Mouse (Mus musculus) embryonic facial prominence, embryonic 10.5 days (tissue): ENCODE data around the gene Erich4. TPM values are rescaled to one million over a fixed set of nuclear protein-coding genes. Genes with fewer than 3 reads are reported as not detected.

Source experiments
- DNase-seq: peaks from one replicate; pipeline ENCODE4 v3.0.0-alpha.2; 2017; ENCODE audit warnings: low spot score
- H3K27ac ChIP-seq: fragments of 300-500 bp; sonication (generic); replicated peaks from 2 replicates; pipeline ENCODE4 v1.5.1; 2016; ENCODE audit warnings: mild to moderate bottlenecking
- H3K27me3 ChIP-seq: fragments of 300-500 bp; sonication (generic); replicated peaks from 2 replicates; pipeline ENCODE4 v1.6.1; 2016; ENCODE audit warnings: low read depth, mild to moderate bottlenecking; ENCODE audit not compliant: poor library complexity, severe bottlenecking
- H3K36me3 ChIP-seq: fragments of 300-500 bp; sonication (generic); replicated peaks from 2 replicates; pipeline ENCODE4 v1.6.1; 2016; ENCODE audit warnings: mild to moderate bottlenecking, moderate library complexity
- H3K4me1 ChIP-seq: fragments of 300-500 bp; sonication (generic); 2 replicates; pipeline ENCODE4 v1.6.1; 2016
- H3K4me3 ChIP-seq: fragments of 300-500 bp; sonication (generic); 2 replicates; pipeline ENCODE4 v1.5.1; 2016; ENCODE audit warnings: mild to moderate bottlenecking, moderate library complexity
- H3K9me3 ChIP-seq: fragments of 300-500 bp; sonication (generic); 2 replicates; pipeline ENCODE4 v1.6.1; 2016; ENCODE audit warnings: mild to moderate bottlenecking
- WGBS: fragments of 180-500 bp; shearing (Covaris S2); methylation state at CpG from one replicate; pipeline ENCODE4 v1.1.7; 2016; 5-methylcytosine and 5-hydroxymethylcytosine counted together
- polyA plus RNA-seq: library from polyadenylated mRNA; unstranded; fragments of >200 nt; fragmentation: Nextera tagmentation; extraction: Ambion mirVana; gene quantifications from 2 replicates; pipeline ENCODE4 v1.2.1, GENCODE M21; 2016

Erich4 gene
- polyA plus RNA-seq, 1 experiment from 2014 or later = not detected

GRCm38 (mm10) chr7:25637099-25637498 lies 21.4 kb upstream of the Erich4 start:
- 88% methylated on average over 5 of the region's 5 CpGs for WGBS
- no peaks in the 10 kb centered on the region for H3K27me3 ChIP-seq
- DNase-seq = no peak
- H3K27ac ChIP-seq = no peak overlapping the region
- no peaks in the 10 kb centered on the region for H3K9me3 ChIP-seq
- peaks cover 61% of the 10 kb centered on the region for H3K36me3 ChIP-seq
- H3K4me3 ChIP-seq = no peak overlapping the region
- no peaks in the 10 kb centered on the region for H3K4me1 ChIP-seq

- WGBS = 73% methylated on average over 3 of the region's 3 CpGs
- H3K4me3 ChIP-seq = no peak overlapping the region
- no peaks in the 10 kb centered on the region for H3K4me1 ChIP-seq
- peaks cover 65% of the 10 kb centered on the region for H3K36me3 ChIP-seq
- H3K27ac ChIP-seq = no peak overlapping the region
- no peak for DNase-seq
- H3K27me3 ChIP-seq = no peaks in the 10 kb centered on the region
- H3K9me3 ChIP-seq = no peaks in the 10 kb centered on the region
These were observed 20.7 kb upstream of the Erich4 start for GRCm38 (mm10) chr7:25636373-25636772.

DNA sequence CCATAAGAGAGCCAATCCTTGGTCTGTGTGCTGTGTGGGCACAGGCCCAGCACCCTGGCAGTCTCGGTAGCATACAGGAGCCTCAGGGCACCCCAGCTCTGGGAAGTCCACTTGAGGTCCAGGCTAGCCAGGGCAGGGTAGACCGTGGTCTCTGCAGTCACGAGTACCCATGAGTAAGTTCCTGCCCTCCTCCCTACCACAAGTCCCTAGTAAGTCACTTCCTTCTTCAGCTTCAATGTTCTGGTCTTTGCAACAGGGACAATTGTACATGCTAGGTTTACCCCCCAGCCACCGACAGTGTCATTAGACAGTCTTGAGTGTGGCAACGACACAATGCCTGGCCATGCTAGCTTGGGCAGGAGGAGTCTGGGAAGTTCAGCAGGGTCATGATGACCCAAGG lies 17.0 kb upstream of the Erich4 start:
- Histone ChIP-seq H3K36me3 (peaks cover 69% of the 10 kb centered on the region), H3K27me3 (peaks cover 17% of the 10 kb centered on the region), H3K4me1 (peaks cover 5% of the 10 kb centered on the region), H3K9me3 (no peaks in the 10 kb centered on the region), H3K27ac (no peak overlapping the region), H3K4me3 (no peak overlapping the region)
- no peak for DNase-seq
- 94% methylated on average over 5 of the region's 5 CpGs for WGBS

DNA sequence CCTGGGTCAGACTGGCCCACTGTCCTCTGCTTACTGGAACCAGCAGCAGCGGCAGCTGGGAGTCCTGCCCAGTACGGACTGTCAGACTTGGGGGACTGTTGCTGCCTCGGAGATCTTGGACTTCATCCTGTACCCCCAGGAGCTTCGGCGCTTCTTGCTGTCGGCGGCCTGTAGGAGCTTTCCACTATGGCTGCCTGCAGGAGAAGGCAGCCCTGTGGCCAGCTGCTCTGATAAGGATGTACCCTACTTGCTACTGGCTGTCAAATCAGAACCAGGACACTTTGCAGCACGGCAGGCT lies 12.6 kb upstream of the Erich4 start:
- WGBS = 61% methylated on average over 8 of the region's 8 CpGs
- peak overlapping the region; percentile 48; the same call in 1 of the 2 replicates for H3K4me3 ChIP-seq
- H3K36me3 ChIP-seq = peaks cover 65% of the 10 kb centered on the region
- H3K9me3 ChIP-seq = no peaks in the 10 kb centered on the region
- peaks cover 33% of the 10 kb centered on the region for H3K27me3 ChIP-seq
- peaks cover 20% of the 10 kb centered on the region for H3K4me1 ChIP-seq
- DNase-seq = no peak
- H3K27ac ChIP-seq = no peak overlapping the region

DNA sequence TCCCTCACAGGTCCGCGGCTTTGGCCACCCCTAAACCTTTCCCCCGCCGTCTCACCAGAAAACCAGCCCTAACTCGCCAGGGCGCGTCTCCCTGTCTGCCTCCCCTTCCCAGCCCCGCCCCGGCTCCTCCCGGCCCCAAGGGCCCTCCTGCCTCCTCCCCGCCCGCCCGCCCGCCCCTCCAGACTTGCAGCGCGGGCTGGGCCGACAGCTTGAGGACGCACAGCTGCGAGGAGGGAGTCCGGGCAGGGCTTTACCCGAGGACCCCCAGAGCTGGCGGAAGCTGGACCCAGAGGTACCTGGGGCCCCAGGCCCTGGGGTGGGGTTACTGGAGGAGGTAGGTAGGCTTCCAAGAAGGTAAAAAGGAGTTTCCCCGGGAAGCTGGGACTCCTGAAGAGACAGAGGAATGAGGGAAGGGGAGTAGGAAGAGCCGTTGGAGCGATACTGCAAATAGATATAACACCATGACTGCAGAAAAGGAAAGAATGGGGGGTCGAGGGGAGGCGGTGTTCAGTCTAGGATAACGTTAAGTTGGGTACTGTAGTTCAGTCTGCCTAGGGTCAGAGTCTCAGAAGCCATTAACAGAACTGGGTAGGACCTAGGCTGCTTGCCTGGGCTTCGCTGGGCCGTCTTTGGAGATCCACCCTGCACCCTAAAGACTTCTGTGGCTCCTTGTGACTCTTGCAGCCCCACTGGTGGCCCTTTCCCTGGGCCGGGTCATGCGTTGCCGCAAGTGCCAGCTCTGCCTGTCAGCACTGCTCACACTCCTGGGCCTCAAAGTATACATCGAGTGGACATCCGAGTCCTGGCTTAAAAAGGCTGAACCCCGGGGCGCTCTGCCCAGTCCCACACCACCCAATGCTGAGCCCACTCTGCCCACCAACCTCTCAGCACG lies 12.0 kb upstream of the Erich4 start:
- Histone ChIP-seq H3K9me3 (no peaks in the 10 kb centered on the region), H3K27me3 (peaks cover 33% of the 10 kb centered on the region), H3K4me1 (peaks cover 20% of the 10 kb centered on the region), H3K36me3 (peaks cover 65% of the 10 kb centered on the region), H3K27ac (peak overlapping the region; percentile 48), H3K4me3 (peak overlapping the region; percentile 48)
- 18% methylated on average over 38 of the region's 38 CpGs for WGBS
- DNase-seq = peak; percentile 75

- Histone ChIP-seq H3K27me3 (peaks cover 33% of the 10 kb centered on the region), H3K4me1 (peaks cover 20% of the 10 kb centered on the region), H3K36me3 (peaks cover 67% of the 10 kb centered on the region), H3K4me3 (peak within 1 kb of the TSS; percentile 48), H3K27ac (peak within 1 kb of the TSS; percentile 48), H3K9me3 (no peaks in the 10 kb centered on the region)
- 21% methylated on average over 29 of the region's 29 CpGs for WGBS
- no peak for DNase-seq
These were observed 11.1 kb upstream of the Erich4 start, which contains the start of gene B3gnt8 for GRCm38 (mm10) chr7:25626509-25627430. B3gnt8 (plus strand) TSS chr7:25626654.

DNA sequence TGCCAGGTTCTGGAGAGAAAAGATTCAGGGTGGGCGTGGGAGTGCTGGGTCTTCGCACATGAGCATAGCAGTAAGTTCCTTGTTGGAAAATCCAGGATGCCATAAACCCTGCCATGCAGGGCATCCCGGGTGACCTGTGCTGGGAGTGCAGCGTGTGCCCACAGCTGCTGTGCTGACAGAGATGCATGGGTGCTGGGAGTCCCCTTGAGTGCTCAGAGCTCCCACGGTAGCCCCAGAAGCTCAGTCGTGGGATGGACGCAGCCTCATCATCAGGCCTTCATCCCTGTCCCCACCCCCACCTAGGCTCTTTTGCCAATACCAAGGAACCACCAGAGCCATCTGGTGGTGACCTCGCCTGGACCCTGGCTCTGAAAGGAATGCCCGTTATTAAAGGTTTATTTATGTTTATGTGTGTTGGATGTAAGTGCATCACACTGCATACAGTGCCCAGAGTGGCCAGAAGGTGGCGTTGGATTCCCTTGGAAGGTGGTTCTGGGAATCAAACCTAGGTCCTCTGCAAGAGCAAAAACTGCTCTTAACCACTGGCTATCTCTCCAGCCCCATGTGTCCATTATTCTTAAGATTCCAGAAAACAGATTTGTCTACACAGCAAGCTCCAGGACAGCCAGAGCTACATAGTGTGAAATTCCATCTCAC lies 10.0 kb upstream of the Erich4 start:
- DNase-seq = no peak
- WGBS = 76% methylated on average over 10 of the region's 10 CpGs
- peaks cover 20% of the 10 kb centered on the region for H3K4me1 ChIP-seq
- no peaks in the 10 kb centered on the region for H3K9me3 ChIP-seq
- H3K36me3 ChIP-seq = peaks cover 66% of the 10 kb centered on the region
- H3K27me3 ChIP-seq = peaks cover 33% of the 10 kb centered on the region
- no peak overlapping the region for H3K27ac ChIP-seq
- no peak overlapping the region for H3K4me3 ChIP-seq

- H3K36me3 ChIP-seq = peaks cover 57% of the 10 kb centered on the region
- WGBS = 82% methylated on average over 5 of the region's 5 CpGs
- H3K27ac ChIP-seq = no peak overlapping the region
These were observed 9.2 kb upstream of the Erich4 start for GRCm38 (mm10) chr7:25624851-25625250.

GRCm38 (mm10) chr7:25623857-25624370 lies 8.2 kb upstream of the Erich4 start:
- no peaks in the 10 kb centered on the region for H3K9me3 ChIP-seq
- no peak overlapping the region for H3K4me3 ChIP-seq
- no peak overlapping the region for H3K27ac ChIP-seq
- 92% methylated on average over 11 of the region's 11 CpGs for WGBS
- no peak for DNase-seq
- peaks cover 27% of the 10 kb centered on the region for H3K4me1 ChIP-seq
- peaks cover 29% of the 10 kb centered on the region for H3K27me3 ChIP-seq
- H3K36me3 ChIP-seq = peaks cover 51% of the 10 kb centered on the region

More at GRCm38 (mm10) chr7:25624851-25625250, 9.2 kb upstream of the Erich4 start:
- Histone ChIP-seq H3K4me1 (peaks cover 23% of the 10 kb centered on the region), H3K27me3 (peaks cover 33% of the 10 kb centered on the region), H3K9me3 (no peaks in the 10 kb centered on the region), H3K4me3 (no peak overlapping the region)
- no peak for DNase-seq

GRCm38 (mm10) chr7:25620751-25621150 lies 5.1 kb upstream of the Erich4 start:
- Histone ChIP-seq H3K9me3 (no peaks in the 10 kb centered on the region), H3K27me3 (peaks cover 8% of the 10 kb centered on the region), H3K36me3 (peaks cover 48% of the 10 kb centered on the region), H3K27ac (no peak overlapping the region), H3K4me1 (peaks cover 10% of the 10 kb centered on the region), H3K4me3 (no peak overlapping the region)
- 92% methylated on average over 11 of the region's 11 CpGs for WGBS
- no peak for DNase-seq

- no peaks in the 10 kb centered on the region for H3K9me3 ChIP-seq
- H3K4me3 ChIP-seq = peak overlapping the region; percentile 72
- WGBS = 91% methylated on average over 5 of the region's 5 CpGs
- no peak overlapping the region for H3K27ac ChIP-seq
- peaks cover 42% of the 10 kb centered on the region for H3K36me3 ChIP-seq
- peaks cover 8% of the 10 kb centered on the region for H3K27me3 ChIP-seq
- DNase-seq = no peak
- peaks cover 10% of the 10 kb centered on the region for H3K4me1 ChIP-seq
These were observed 4.4 kb upstream of the Erich4 start for GRCm38 (mm10) chr7:25620101-25620500.

DNA sequence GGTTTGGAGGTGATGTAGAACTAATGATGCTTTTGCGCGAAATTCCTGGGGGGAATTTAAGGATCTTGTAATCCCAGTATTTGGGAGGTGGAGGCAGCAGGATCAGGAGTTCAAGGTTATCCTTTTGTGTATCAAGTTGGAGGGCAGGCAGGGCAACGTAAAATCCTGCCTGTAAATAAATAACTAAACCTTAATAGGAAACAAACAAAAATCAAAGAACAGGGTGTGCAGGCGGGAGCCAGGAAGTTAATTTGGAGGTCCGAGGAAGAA lies 4.0 kb upstream of the Erich4 start:
- peaks cover 37% of the 10 kb centered on the region for H3K36me3 ChIP-seq
- peaks cover 10% of the 10 kb centered on the region for H3K4me1 ChIP-seq
- H3K4me3 ChIP-seq = peak overlapping the region; percentile 72
- WGBS = 22% methylated on average over 5 of the region's 5 CpGs
- H3K27ac ChIP-seq = peak overlapping the region; percentile 80
- no peaks in the 10 kb centered on the region for H3K9me3 ChIP-seq
- H3K27me3 ChIP-seq = peaks cover 8% of the 10 kb centered on the region
- no peak for DNase-seq
